Mouse (Mus musculus) thymus, adult 2 months (tissue): ENCODE results near the gene Srrt. TPM values are rescaled to one million over a fixed set of nuclear protein-coding genes. Genes with fewer than 3 reads are reported as not detected.

Experiments
- DNase-seq: peaks from one replicate; pipeline ENCODE4 v3.0.0; 2021
- H3K27ac ChIP-seq: fragments of 200-500 bp; 2 replicates; pipeline ENCODE4 v1.5.1; 2012; ENCODE audit warnings: low read length, control low read depth; ENCODE audit not compliant: control insufficient read depth, insufficient read depth
- H3K27me3 ChIP-seq: fragments of 200-500 bp; 2 replicates; pipeline ENCODE4 v1.6.1; 2012; ENCODE audit warnings: mild to moderate bottlenecking, low read length, moderate library complexity, mixed read lengths; ENCODE audit not compliant: control insufficient read depth, insufficient read depth
- H3K36me3 ChIP-seq: fragments of 200-500 bp; 2 replicates; pipeline ENCODE4 v1.6.1; 2012; ENCODE audit warnings: mild to moderate bottlenecking, low read length, moderate library complexity; ENCODE audit not compliant: control insufficient read depth, insufficient read depth
- H3K4me1 ChIP-seq: fragments of 200-500 bp; replicated peaks from 2 replicates; pipeline ENCODE4 v1.6.1; 2012; ENCODE audit warnings: low read length; ENCODE audit not compliant: control insufficient read depth, insufficient read depth
- H3K4me3 ChIP-seq: fragments of 200-500 bp; 2 replicates; pipeline ENCODE4 v1.5.1; 2012; ENCODE audit warnings: mild to moderate bottlenecking, low read length, control low read depth, moderate library complexity; ENCODE audit not compliant: control insufficient read depth, insufficient read depth
- CTCF ChIP-seq: fragments of 200-500 bp; IDR thresholded peaks from 2 replicates; pipeline ENCODE4 v1.5.1; 2012; ENCODE audit warnings: mild to moderate bottlenecking, control low read depth, low read length, moderate library complexity, borderline replicate concordance; ENCODE audit not compliant: control insufficient read depth, poor library complexity, insufficient read depth; ENCODE audit errors: extremely low read depth
- POLR2A ChIP-seq: fragments of 200-500 bp; IDR thresholded peaks from 2 replicates; pipeline ENCODE4 v1.6.1; 2012; ENCODE audit warnings: mild to moderate bottlenecking, low read length, control low read depth, moderate library complexity; ENCODE audit not compliant: control insufficient read depth, poor library complexity, insufficient read depth; ENCODE audit errors: extremely low read depth
- WGBS: fragments of 180-500 bp; shearing (Covaris S2); methylation state at CpG from one replicate; pipeline ENCODE4 v1.1.7; 2018; 5-methylcytosine and 5-hydroxymethylcytosine counted together
- polyA plus RNA-seq: library from polyadenylated mRNA; depleted of rRNA; stranded (reverse); fragments of >200 nt; gene quantifications from 2 replicates; pipeline ENCODE4 v1.2.3, GENCODE M21; 2012

Gene Srrt
- polyA plus RNA-seq, 1 experiment: 434 TPM

- peaks cover 9% of the 10 kb centered on the region for H3K4me1 ChIP-seq
- H3K36me3 ChIP-seq: no peaks in the 10 kb centered on the region
These were observed 36.4 kb upstream of the Srrt start for GRCm38 (mm10) chr5:137343869-137344268.

GRCm38 (mm10) chr5:137343412-137343811, 35.9 kb upstream of the Srrt start:
- no peak for DNase-seq
- no peaks in the 10 kb centered on the region; the same call in 1 of the 2 replicates for H3K27me3 ChIP-seq
- H3K4me3 ChIP-seq: no peak overlapping the region
- TF ChIP-seq CTCF (no peak), POLR2A (no peak)
- WGBS: 95% methylated on average over 5 of the region's 5 CpGs
- peaks cover 14% of the 10 kb centered on the region for H3K4me1 ChIP-seq
- no peaks in the 10 kb centered on the region for H3K36me3 ChIP-seq
- no peak overlapping the region for H3K27ac ChIP-seq

More at GRCm38 (mm10) chr5:137343869-137344268, 36.4 kb upstream of the Srrt start:
- H3K4me3 ChIP-seq: no peak overlapping the region
- no peak for DNase-seq
- no peak overlapping the region for H3K27ac ChIP-seq
- TF ChIP-seq CTCF (no peak), POLR2A (no peak)
- peaks cover 3% of the 10 kb centered on the region for H3K27me3 ChIP-seq

GRCm38 (mm10) chr5:137342407-137343012, 35.0 kb upstream of the Srrt start:
- WGBS: 70% methylated on average over 7 of the region's 7 CpGs
- H3K4me3 ChIP-seq: no peak overlapping the region
- H3K4me1 ChIP-seq: peaks cover 14% of the 10 kb centered on the region
- TF ChIP-seq CTCF (no peak), POLR2A (no peak)
- no peak for DNase-seq
- no peaks in the 10 kb centered on the region for H3K36me3 ChIP-seq
- H3K27me3 ChIP-seq: no peaks in the 10 kb centered on the region
- H3K27ac ChIP-seq: no peak overlapping the region

GRCm38 (mm10) chr5:137340222-137340621, 32.7 kb upstream of the Srrt start:
- H3K27ac ChIP-seq: no peak overlapping the region
- no peak for DNase-seq
- WGBS: 90% methylated on average over 6 of the region's 6 CpGs
- peaks cover 9% of the 10 kb centered on the region for H3K4me1 ChIP-seq
- no peak overlapping the region for H3K4me3 ChIP-seq
- no peaks in the 10 kb centered on the region for H3K27me3 ChIP-seq
- no peaks in the 10 kb centered on the region for H3K36me3 ChIP-seq
- TF ChIP-seq CTCF (no peak), POLR2A (no peak)

GRCm38 (mm10) chr5:137339290-137339979, 32.0 kb upstream of the Srrt start:
- no peak for DNase-seq
- peaks cover 9% of the 10 kb centered on the region for H3K4me1 ChIP-seq
- no peaks in the 10 kb centered on the region for H3K27me3 ChIP-seq
- H3K4me3 ChIP-seq: no peak overlapping the region
- no peaks in the 10 kb centered on the region for H3K36me3 ChIP-seq
- WGBS: 52% methylated on average over 22 of the region's 22 CpGs
- H3K27ac ChIP-seq: no peak overlapping the region
- TF ChIP-seq CTCF (no peak), POLR2A (no peak)

GRCm38 (mm10) chr5:137338663-137339289, 31.3 kb upstream of the Srrt start:
- H3K4me1 ChIP-seq: peaks cover 10% of the 10 kb centered on the region
- DNase-seq: no peak
- WGBS: 4% methylated on average over 11 of the region's 11 CpGs
- H3K27ac ChIP-seq: no peak overlapping the region
- no peaks in the 10 kb centered on the region for H3K27me3 ChIP-seq
- no peaks in the 10 kb centered on the region for H3K36me3 ChIP-seq
- TF ChIP-seq POLR2A (no peak), CTCF (no peak)
- H3K4me3 ChIP-seq: peak overlapping the region; percentile 37
